Mouse (Mus musculus): ENCODE results near the gene Dab2ip.

DNA sequence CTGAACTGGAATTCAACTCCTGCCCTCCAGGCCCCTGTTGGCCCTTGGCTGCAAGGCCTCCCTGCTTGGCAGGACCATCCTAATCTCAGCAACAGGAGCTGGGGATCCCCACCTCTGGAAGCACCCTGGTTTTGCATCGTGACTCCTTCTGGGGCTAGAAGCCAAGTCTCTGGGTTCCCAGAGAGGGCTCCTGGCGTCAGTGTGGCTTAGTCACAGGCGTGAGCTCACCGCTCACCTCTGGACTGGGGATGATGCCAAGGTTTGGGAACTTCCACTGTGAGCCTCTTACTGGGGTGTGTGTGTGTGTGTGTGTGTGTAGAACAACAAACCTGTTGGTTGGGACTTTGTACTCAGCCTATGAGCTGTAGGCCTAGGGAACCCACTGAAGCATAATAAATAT lies 31.7 kb downstream of the Dab2ip start:
- no peak for TF ChIP-seq POLR2A (IDR thresholded peaks at IDR 0.05; ENCODE audit: low read depth, low read length)
- no peak for TF ChIP-seq MAFK (IDR thresholded peaks at IDR 0.05; ENCODE audit: insufficient replicate concordance, low read length)
- no peak for TF ChIP-seq MAX (IDR thresholded peaks at IDR 0.05; ENCODE audit: low read length)
- TF ChIP-seq USF1 (IDR thresholded peaks at IDR 0.05; ENCODE audit: low read depth, low read length): no peak
- TF ChIP-seq POLR2AphosphoS2 (IDR thresholded peaks at IDR 0.05; ENCODE audit: low read depth, low read length): no peak
- TF ChIP-seq MEF2A (IDR thresholded peaks at IDR 0.05; ENCODE audit: borderline replicate concordance, low read depth, low read length): no peak
